Mouse (Mus musculus) kidney, postnatal 25 days (tissue): Measurements from ENCODE around the gene Polh.

Source experiments
- DNase-seq, 2 experiments: peaks; one replicate each; pipeline ENCODE4 v3.0.0; 2021; ENCODE audit warnings: mixed read lengths in 2 of 2

The Polh gene

DNA sequence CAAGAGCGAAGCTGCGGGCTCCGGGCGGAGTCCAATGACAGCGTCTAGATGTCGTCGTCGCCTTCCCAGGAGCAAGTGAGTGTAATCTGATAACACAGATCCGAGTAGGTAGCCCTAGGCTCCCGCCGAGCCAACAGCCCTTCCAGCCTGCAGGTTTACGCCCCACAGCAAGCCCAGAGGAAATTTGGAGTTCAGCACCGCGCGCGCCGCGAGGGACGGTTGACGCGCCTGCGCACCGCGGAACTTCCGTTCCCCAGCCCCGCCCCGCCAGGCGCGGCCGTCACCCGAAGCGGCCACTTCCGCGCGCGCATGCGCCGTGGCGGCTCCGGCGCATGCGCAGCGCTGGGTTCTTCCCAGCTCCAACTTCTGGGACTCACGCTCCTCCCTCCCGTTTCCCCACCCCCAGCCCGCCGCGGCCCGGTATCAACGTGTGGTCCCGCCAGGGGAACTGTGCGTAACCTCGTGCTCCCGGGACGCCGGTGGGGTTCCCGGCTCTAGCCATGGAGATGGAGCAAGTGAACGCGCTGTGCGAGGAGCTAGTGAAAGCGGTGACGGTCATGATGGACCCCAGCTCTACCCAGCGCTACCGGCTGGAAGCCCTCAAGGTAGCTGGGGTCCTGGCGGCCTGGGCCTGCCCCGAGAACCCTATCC is at the start of gene Polh, which contains the start of gene Xpo5:
Gene Polh (minus strand): TSS at position 225 of the 651 bp plus-strand sequence.
Gene Xpo5 (plus strand): TSS at position 362 of the 651 bp plus-strand sequence.
- DNase-seq: peak; percentile 88 to 95

GRCm38 (mm10) chr17:46251174-46251573 is 48.7 kb upstream of the Polh start:
- DNase-seq: peak in 1 of 2 experiments; percentile 18

GRCm38 (mm10) chr17:46248189-46248522 is 45.7 kb upstream of the Polh start:
- DNase-seq: no peak

- DNase-seq: peak; percentile 97 to 98
Observed at GRCm38 (mm10) chr17:46247512-46248188, 45.2 kb upstream of the Polh start, which contains the start of the genes Polr1c and Yipf3. TSS of gene Polr1c (minus strand) at chr17:46248054. TSS of gene Yipf3 (plus strand) at chr17:46248080.

DNA sequence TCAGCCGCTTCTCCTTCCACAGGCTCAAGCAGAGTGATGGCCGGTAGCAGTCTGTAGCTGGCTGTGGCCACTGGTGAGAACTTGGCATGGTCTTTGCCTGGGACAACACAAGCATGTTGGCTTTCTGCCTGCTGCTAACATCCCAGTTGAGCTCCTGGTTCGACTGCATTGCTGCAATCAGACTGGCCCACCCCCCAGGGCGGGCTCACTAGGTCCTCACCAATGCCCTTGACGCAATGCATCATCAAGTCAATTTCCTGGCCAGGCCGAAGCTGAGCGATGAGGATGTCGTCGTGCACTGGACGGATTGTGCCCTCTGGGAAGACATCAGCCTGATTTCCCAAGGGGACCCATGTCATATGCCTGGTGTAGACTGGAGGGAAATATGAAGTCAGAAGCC is 42.1 kb upstream of the Polh start:
- no peak for DNase-seq

GRCm38 (mm10) chr17:46243624-46244023 is 41.2 kb upstream of the Polh start:
- peak; percentile 45 to 77 for DNase-seq

DNA sequence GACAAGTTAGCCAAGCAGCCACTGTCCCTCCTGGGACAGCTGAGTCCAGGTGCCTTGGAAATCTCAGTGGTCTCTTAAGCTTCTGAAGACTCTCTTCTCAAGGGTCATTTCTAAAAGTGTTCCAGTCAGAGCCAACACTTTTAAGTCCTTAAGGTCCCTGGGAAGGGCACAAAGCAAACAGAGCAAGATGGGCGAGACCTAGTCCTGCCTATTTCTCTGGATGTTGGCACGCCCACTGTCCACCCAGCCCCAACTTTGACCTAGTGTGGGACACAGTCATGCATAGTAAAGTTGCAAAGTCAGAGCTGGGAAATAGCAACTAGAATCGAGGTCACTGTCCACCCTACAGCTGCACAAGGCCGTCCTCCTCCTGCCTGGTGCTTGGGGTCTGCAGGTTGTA is 40.5 kb upstream of the Polh start:
- peak; percentile 29 to 64 for DNase-seq

- no peak for DNase-seq
Observed at GRCm38 (mm10) chr17:46242274-46242673, 39.8 kb upstream of the Polh start.

- no peak for DNase-seq
Observed at GRCm38 (mm10) chr17:46241471-46241870, 39.0 kb upstream of the Polh start.

- DNase-seq: no peak
Observed at GRCm38 (mm10) chr17:46239516-46240114, 37.2 kb upstream of the Polh start.

GRCm38 (mm10) chr17:46237480-46237879 is 35.0 kb upstream of the Polh start:
- no peak for DNase-seq

- no peak for DNase-seq
Observed at GRCm38 (mm10) chr17:46237079-46237478, 34.6 kb upstream of the Polh start.

DNA sequence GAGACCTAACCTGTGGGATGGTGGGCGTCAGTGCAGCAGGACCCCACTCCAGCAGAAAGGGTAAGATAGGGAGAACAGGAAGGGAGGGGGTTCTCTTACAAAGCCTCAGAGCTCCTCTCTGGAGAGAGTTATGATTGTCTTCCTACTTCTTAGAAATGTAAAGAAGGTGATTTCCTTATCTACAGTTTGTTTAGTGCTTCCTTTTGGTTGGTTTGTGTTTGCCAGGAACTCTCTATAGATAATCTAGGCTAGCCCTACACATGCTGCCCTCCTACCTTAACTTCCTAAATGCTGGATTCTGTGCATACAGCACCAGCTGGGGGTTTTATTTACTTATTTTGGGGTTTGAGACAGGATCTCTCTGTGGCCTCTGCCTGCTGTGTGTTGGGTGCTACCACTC is 33.6 kb upstream of the Polh start:
- no peak for DNase-seq

- no peak for DNase-seq
Observed at GRCm38 (mm10) chr17:46227576-46227975, 25.1 kb upstream of the Polh start.

- DNase-seq: no peak
Observed at GRCm38 (mm10) chr17:46221601-46222000, 19.2 kb upstream of the Polh start.

DNA sequence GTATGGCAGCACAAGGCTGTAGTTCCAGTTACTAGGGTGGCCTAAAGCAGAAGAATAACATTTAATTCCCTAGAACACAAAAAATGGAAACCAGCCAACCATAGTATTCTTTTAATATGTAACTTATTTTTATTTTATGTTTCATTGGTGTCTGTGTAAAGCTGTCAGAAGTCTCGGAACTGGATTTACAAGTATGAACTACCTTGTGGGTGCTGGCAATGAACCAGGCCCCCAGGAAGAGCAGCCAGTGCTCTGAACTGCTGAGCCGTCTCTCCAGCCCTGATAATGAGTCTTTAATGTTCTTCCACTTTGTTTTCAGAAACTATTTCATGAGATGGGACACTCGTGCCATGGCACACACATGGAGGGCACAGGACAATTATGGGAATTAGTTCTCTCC is 8.1 kb upstream of the Polh start:
- DNase-seq: peak; percentile 13 to 52

- DNase-seq: peak in 1 of 2 experiments; percentile 6
Observed at GRCm38 (mm10) chr17:46206676-46207075, 4.2 kb upstream of the Polh start.

DNA sequence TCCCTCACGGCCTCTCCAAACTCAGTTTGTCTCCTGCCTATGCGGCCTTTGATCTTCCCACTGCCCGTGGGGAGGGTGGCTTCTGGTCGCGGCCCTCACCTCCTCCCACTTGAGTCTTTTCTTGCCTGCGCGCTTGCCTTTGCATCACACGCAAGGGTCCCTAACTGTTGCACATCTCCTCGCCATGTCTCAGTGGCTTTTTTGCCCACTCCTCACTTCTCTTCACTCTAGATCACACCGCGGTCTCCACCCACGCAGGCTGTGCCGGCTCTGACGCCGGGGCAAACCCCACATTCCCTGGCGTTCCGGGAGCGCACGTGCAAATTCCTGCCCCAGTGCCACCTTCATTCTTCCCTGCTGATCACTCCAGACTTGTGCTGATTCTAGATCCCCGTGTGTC is 633 bp upstream of the Polh start:
- peak; percentile 36 to 66 for DNase-seq

DNA sequence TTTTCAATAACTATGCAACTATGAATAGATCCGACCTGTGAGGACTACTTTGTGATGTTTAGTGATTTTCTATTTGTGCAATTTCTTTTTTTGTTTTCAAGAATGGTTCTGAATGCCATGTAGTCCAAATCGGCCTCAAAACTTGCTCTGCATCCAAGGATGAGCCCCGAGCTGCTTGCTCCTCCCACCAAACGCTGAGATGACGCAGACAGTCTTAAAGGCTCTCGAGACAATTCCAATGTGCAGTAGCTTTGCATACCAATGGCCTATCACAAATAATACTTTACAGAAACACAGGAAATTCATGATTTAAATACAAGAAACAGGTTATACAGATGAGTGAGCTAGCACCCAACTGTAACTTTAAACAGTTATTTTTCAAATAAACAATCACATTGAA is 1.3 kb downstream of the Polh start:
- DNase-seq: no peak

DNA sequence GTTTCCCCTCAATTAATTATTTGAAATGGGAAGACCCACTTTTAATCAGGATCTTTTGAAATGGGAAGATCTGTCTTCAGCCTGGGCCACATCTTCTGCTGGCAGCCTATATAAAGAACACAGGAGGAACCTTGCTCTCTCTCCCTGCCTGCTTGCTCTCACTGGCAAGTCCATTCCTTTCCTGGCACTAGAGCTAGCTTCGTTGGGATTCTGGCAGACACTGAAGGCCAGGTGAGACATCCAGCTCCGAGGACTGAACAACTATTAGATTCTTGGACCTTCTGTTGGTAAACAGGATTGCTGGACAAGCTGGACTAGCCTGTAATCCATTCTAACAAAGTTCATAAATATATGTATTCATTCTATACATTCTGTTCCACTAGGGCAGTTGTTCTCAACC is 13.6 kb downstream of the Polh start:
- no peak for DNase-seq

GRCm38 (mm10) chr17:46182273-46182672 is 20.2 kb downstream of the Polh start:
- DNase-seq: peak; percentile 27 to 47

- DNase-seq: peak; percentile 40 to 60
Observed at GRCm38 (mm10) chr17:46170538-46170937, 31.9 kb downstream of the Polh start.

- no peak for DNase-seq
Observed at GRCm38 (mm10) chr17:46168768-46169167, 33.7 kb downstream of the Polh start.

GRCm38 (mm10) chr17:46168318-46168717 is 34.1 kb downstream of the Polh start:
- DNase-seq: no peak
